Mouse (Mus musculus) lung, postnatal 25 days (tissue): ENCODE data around the gene Cipc.

ENCODE experiments used
- DNase-seq: peaks from one replicate; pipeline ENCODE4 v3.0.0; 2022; ENCODE audit warnings: low spot score

Cipc gene

DNA sequence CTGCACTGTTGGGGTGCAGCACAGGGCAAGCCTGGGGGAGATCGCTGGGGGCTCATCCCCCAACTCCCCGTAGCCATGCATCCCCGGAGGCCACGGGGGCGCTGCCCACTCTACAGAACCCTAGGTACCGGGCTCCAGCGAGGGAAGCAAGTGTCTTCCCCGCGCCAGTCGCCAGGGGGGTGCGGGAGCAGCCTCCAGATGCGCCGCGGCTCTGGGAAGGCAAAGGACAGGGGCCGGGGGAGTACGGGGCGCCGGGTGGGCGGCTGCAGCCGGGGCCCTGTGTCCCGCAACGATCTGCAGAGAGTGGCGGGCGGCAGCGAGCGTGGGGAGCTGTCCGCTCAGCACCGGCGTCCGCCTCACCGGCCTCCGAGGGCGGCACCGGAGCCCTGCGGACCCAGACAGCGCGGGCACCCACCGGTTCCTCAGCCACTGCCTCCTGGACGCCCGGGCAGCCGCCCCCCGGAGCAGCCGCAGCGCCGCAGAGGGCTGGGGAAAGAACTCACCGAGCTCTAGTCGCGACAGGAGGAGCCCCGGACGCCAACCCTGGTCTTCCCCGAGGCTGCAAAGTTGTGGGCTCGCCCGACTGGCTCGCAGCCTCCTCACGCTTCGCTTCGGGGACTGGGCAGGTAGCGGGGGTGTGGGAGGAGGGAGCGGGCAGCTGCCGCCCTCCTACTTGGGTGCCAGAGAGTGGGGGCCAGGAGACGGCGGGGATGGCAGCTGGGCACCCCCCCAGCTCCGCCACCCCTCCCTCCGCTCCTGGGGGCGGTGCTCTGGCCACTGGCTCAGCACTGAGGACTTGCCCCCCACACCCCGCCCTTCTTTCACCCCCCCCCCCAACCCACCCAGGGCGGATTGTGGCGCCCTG lies 43.3 kb downstream of the Cipc start, which contains the start of gene Zdhhc22:
Zdhhc22 (minus strand) TSS at position 541 of the 865 bp plus-strand sequence.
- DNase-seq = no peak

DNA sequence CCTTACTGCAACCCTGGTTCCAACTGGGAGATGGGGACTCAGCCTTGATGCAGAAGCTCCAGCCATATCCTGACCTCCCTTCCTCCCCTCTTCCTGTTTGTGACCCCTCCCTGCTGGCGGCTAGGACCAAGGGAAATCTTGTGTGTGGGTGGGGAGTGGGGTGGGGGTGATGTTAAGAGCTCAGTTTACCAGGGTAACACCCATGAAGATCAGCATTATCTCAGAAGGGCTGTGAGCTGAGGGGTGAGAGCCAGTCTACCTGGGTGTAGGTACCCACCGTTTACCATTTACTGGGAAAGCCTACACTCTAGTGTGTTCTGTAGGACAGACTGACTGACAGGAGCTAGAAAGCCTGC lies 43.9 kb downstream of the Cipc start:
- DNase-seq = no peak

- no peak for DNase-seq
Observed at GRCm38 (mm10) chr12:86994166-86994565, 47.3 kb downstream of the Cipc start.

- DNase-seq = no peak
Observed at GRCm38 (mm10) chr12:86994776-86995175, 47.9 kb downstream of the Cipc start.

DNA sequence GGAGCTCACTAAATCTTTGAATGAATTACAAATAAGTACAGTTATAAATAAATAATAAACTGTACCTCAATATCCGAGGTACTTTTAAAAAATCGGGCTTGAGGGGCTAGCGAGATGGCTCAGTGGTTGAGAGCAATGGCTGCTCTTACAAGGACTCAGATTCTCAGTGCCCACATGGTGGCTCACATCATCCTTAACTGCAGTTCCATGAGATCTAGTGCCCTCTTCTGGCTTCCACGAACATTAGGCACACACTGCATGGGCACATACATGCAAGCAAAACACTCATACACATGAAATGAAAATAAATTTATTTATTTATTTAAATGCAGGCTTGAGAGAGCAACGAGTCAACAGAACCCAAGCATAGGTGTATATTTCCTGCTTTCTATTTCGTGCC lies 49.1 kb downstream of the Cipc start:
- DNase-seq = no peak

DNA sequence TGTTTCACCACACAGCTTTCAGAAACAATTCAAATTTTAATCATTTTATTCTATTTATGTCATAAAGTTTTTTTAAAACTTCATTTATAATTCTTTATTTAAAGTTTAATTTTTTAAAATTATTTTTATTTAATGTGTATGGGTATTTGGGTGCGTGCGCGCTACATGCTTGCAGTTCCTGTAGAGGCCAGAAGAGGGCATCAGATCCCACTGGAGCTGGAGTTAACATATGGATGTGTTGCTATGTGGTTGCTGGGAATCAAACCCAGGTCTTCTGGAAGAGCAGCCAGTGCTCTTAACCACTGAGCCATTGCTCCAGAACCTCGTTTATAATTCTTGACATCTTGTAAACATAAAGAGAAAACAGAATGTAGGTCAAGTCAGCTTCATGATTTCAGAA lies 51.9 kb downstream of the Cipc start:
- no peak for DNase-seq

- DNase-seq = no peak
Observed at GRCm38 (mm10) chr12:86999283-86999820, 52.5 kb downstream of the Cipc start.

DNA sequence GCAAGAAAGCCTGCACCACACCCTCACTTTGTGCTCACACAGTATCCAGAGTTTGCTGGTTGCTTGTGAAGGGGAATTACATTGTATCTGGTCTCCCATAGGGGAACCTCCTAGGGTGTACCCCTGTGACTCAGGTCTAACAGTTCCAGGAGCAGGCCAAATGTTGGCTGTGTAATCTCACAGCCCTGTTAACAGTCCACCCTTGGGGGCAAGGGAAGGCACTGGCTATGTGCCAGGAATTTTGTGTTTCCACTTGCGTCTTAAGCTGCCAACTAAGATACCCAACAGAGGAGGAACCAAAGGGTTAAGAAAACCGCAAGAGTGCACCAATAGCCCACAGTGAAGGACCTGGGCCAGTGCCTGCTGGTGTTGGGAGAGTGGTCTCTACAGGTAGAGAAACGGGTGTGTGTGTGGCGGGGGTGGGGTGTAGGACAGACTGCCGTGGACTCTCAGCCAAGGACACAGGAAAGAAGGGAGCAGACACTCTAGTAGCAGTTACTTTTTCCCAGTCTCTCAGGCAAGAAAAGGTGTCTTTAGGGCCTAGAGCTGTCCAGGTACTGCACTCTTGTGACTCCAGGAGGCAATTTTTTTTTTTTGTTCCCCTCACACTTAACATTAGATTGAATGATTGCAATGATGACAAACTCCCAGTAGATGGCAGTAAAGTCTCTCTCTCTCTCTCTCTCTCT lies 53.5 kb downstream of the Cipc start:
- DNase-seq = no peak

GRCm38 (mm10) chr12:87000840-87001176 lies 54.0 kb downstream of the Cipc start:
- no peak for DNase-seq

DNA sequence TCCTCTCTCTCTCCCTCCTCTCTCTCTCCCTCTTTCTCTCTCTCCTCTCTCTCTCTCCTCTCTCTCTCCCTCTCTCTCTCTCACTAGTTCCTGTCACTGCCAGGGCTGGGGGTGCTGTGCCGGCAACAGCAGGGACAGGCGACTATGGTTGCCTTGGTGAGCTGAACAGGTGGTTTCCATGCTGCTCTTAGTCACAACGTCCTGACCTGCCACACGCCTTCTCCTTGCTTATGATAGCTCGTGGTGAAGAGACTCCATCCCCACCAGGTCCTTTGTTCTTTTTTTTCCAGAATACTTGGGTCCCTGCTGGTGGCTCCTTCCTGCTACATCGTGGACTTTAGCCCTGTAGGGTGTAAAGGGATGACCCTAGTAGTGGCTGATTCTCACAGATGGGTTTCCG lies 55.4 kb downstream of the Cipc start:
- DNase-seq = no peak

GRCm38 (mm10) chr12:87002815-87003214 lies 56.0 kb downstream of the Cipc start:
- DNase-seq = no peak

DNA sequence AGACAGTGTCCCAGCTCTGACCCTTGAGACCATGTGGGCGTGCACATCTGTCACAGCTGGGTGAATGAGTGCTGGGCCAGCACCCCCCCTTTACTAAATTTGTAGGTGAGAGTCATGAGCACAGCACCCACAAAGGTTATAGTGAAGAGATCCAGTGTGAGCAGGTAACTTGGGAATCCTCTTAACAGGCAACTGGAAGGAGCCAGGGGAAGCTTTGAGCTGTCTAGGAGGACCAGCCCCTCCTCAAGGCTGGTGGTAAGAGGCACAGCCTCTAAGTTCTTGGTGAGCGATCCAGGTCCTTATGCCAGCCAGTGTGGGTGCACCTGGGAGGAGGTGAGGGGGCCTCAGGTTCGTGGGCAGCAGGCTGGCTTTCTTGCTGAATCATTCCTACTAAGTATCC lies 56.8 kb downstream of the Cipc start:
- DNase-seq = no peak

GRCm38 (mm10) chr12:87004596-87004995 lies 57.8 kb downstream of the Cipc start:
- no peak for DNase-seq
